Mouse (Mus musculus) Muller cell, postnatal 12 days (primary cell): ENCODE results near the gene Atxn1.

Experiments used
- DNase-seq: peaks from one replicate; pipeline ENCODE4 v3.0.0-alpha.2; 2015; ENCODE audit errors: inconsistent ontology term

The Atxn1 gene

DNA sequence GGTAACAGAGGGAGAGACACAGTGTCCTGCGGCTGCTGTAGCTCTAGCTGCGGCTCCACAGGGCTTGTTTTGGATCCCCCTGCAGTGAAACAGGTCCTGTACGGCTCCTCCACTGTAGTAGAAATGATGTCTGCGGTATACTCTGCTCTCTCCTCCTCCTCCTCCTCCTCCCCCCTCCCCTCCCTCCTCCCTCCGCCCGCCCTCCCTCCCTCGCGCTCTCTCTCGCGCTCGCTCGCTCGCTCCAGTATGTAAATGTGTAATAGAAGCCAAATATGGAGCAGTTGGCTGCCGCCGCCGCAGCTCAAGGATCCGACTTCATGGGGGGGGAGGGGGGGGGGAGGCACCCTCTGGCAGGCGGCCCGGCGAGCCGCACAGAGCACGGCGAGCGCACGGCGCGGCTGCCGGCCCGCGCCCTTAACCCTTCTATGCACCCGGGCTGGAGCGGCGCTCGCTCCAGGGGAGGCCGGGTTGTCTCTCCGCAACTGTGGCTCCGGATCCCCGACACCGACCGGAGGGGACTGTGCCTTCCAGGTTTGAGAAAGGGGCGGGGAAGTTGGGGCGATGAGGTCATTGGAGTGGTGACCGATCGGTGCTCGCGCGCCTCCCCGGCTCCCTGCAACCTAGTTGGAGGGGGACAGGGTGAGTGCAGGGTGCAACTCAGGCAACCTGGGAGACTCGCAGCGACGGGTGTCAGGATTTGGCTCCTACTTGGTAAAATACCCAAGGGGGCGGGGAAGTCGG lies at the start of gene Atxn1:
TSS of gene Atxn1 (minus strand) at position 156 of the 741 bp plus-strand sequence.
- peak; percentile 91 for DNase-seq

GRCm38 (mm10) chr13:46011232-46011631 lies 46.4 kb upstream of the Atxn1 start:
- no peak for DNase-seq

GRCm38 (mm10) chr13:46010075-46010474 lies 45.3 kb upstream of the Atxn1 start:
- DNase-seq: no peak

GRCm38 (mm10) chr13:46008831-46009666 lies 44.2 kb upstream of the Atxn1 start:
- peak; percentile 50 for DNase-seq

DNA sequence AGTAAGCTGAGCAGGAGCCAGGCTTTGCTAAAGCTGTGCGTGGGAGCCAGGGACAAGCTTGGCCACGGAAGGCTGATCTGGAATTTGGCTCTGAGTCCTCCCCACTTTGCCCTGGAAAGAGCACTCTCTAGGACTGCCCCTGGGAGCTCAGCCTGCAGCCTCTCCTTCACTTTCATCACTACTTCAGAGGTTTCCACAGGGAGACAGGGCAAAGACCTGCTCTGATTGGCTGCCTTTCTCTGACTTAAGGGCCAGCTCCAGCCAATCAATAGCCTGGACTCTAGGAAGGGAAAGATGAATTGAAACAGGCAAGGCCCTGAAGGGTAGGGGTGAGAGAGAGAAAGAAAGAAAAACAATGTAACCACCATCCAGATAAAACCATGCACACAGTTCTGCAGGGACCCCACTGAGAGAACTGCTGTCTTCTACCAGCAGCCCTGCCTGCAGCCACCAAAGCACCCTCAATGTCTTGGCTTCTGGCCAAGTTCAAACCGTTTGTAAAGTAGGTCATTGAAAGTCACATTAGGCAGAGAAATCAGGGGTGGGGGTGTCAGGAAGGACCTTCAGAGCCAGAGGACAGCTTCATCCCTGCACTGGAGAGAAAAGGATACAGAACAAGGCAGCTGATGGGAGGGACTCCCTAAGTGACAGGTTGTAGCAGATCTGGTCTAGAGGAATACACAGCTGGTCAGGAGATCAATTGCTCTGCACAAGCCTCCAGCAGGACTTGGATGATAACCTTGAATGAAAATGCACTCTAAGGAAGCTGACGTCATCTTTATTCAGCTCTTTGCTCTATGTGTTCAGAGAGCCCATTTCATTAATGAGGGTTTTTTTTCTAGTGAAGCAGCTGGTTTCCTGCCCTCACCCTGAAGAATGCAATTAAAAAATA lies 41.6 kb upstream of the Atxn1 start:
- peak; percentile 81 for DNase-seq

DNA sequence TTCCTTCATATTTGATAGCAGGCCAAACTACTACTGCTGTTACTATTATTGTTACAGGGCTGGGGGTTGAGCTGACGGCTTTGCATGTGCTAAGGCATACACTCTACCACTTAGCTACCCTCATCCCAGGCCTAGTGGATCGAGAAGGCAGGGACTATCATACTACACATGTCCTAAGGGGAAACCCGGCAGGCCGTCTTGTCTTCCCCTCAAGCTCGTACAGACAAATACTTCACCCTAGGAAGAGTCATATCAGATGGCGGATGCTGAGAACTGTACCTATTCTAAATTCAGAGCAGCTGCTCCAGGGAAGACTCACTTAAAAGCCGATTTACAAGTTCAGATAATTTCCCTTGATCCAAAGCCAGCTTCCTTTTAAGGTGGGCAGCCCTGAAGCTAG lies 40.8 kb upstream of the Atxn1 start:
- DNase-seq: no peak

GRCm38 (mm10) chr13:46001356-46001755 lies 36.5 kb upstream of the Atxn1 start:
- no peak for DNase-seq

- no peak for DNase-seq
Measured at GRCm38 (mm10) chr13:45992953-45993352, 28.1 kb upstream of the Atxn1 start.

DNA sequence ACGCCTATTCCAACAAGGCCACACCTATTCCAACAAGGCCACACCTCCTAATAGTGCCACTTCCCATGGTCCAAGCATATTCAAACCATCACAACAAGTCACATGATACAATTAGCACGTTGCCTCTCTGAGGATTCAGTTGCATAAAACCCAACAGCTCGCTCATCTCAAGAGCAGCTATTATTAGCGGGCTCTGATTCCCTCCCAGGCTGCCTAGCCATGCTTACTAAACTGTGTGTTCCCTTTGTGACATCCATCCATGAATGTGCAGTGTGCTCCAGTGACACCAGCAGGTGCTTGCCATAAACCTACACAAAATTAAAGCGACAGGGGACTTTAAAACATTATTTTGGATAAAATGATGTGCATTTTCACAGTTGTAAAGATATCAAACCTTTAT lies 25.7 kb upstream of the Atxn1 start:
- DNase-seq: no peak

GRCm38 (mm10) chr13:45979246-45979645 lies 14.4 kb upstream of the Atxn1 start:
- DNase-seq: no peak

- DNase-seq: peak; percentile 54
Measured at GRCm38 (mm10) chr13:45976894-45977293, 12.1 kb upstream of the Atxn1 start.

DNA sequence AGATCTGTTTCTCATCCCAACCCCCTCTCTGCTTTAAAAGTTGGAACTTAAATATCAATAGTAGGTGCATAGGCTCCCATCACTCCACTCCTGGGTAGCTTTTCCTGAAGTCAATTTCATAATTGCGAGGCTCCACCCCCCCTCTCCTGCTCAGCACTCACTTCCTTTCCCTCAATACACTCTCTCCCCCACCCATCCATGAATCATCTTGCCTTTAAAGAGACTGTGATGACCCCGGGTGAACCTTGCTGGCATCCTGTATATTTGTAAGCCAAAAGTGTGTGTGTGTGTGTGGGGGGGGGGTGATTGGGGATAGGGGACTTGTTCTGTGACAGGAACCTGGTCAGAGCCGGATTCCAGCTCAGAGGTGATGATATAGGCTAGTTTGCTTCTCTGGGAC lies 9.8 kb upstream of the Atxn1 start:
- DNase-seq: no peak

DNA sequence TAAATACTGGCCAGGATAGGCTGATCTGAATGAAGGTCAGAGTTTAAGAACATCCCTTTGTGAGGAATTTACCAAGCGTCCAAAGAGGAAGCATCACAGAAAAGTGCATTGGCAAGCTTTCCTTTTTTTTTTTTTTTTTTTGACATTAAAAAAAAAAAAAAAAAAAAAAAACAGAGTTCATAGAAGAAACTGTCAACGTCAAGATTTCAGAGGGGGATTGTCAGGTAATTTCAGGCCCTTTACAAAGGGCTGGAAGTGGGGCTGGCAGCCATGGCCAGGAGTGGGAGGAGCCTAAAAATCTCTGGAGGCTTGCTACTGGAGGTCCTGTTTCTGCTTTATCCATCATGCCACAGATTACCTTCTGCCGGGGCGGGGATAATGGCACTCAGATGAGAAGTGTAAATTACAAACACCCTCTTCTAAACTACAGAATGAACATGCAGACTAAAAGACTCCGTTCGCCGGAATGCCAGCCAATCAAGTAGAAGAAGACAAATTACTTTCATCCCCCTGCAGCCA lies 9.2 kb upstream of the Atxn1 start:
- DNase-seq: no peak

GRCm38 (mm10) chr13:45970920-45971536 lies 6.2 kb upstream of the Atxn1 start:
- no peak for DNase-seq

DNA sequence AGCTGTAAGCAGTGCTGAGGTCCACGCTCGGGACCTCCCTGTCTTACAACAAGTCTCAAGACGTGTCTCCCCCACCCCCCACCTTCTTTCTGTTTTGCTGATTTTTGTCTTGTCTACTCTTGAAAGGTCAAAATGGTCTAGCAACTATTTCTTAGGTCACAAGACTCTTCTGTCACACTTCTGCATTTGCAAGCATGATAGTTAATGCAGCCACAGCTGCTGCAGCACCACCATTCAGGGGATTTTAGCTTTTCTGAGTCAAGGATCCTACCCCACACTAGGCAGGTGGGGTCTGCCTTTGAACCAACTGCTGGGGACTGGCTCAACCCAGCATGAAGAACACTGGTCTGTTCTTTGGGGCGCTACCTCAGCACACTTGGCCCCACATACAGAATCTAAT lies 3.4 kb upstream of the Atxn1 start:
- no peak for DNase-seq

GRCm38 (mm10) chr13:45967371-45967770 lies 2.6 kb upstream of the Atxn1 start:
- no peak for DNase-seq

DNA sequence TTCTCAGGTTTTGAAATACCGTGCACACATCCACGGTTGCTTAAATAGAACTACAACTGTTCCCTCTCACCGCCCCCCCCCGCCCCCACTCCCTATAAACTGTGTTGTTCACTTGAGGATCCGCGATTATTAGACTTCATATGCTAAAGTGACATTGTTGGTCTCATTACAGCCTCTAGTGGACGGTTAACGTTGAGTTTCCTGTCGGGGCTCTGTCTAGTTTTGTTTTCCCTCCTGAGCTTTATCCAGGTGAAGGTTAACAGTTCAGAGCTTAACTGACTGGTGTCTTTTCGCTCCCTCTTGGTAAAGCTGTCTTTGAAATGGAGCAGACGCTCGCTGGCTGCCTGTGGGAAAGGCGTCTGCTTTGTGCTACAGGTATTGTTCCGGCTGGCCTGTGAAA lies 1.8 kb upstream of the Atxn1 start:
- DNase-seq: peak; percentile 62

DNA sequence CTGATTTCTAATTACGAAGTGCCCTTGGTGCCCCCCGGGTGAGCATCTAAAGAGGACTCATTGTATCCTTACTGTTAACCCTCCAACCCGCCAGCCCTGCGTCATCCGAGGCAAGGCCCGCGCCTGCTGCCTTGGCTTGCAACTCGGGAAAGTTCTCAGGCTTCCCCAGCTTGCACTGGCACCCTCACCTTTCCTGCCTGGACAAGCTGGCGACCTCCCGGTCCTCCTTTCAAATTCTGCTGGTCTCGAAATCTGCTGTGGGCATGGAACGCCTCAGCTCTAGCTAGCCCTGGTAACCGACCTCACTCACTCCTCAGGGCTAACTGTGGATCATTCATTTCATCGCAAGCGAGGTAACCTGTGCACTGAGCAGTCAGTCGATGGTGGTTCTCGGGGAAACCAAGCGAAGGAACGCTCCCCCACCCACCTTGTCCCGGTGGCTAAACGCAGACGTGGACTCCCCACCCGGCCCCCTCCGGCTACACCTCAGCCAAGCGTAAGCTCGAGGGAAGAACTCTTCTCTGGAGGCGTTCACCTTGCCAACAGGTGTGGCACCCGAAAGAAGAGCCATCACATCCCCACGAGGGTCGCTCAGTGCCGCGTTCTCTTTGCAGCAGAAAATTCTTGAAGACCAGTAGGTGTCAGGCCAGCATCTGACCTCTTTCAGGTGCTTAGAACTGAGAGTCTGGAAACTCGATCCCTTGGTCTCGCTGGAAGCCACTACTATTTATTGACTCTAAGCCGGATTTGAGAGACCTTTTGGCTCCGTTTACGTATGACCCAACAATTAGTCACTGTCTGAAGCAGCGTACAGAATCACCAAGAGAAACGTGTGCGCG lies 1.0 kb upstream of the Atxn1 start:
- DNase-seq: peak; percentile 67

- DNase-seq: no peak
Measured at GRCm38 (mm10) chr13:45964331-45964852, 416 bp downstream of the Atxn1 start.
